Mouse (Mus musculus): Measurements from ENCODE around the gene Fev. TPM values are rescaled to one million over a fixed set of nuclear protein-coding genes. Genes with fewer than 3 reads are reported as not detected.
A peak's percentile ranks its signal among the peaks of the same experiment; 100 is the strongest.

Fev gene
- polyA plus RNA-seq, 1 experiment from 2014 or later: 0.22 TPM

- Histone ChIP-seq H3K9ac (ENCODE audit: low read length) (no peak overlapping the region), H3K27me3 (ENCODE audit: control insufficient read depth, insufficient read depth, low read length) (peaks cover 20% of the 10 kb centered on the region), H3K9me3 (ENCODE audit: control insufficient read depth, low read length) (no peaks in the 10 kb centered on the region), H3K36me3 (ENCODE audit: control insufficient read depth, insufficient read depth, low read length) (no peaks in the 10 kb centered on the region), H3K4me1 (replicated peaks; ENCODE audit: control insufficient read depth, insufficient read depth) (0 out of 2 replicates have a peak, but pooled peaks cover 2% of the 10 kb centered on the region), H3K4me2 (replicated peaks; ENCODE audit: low read depth) (no peak overlapping the region), H3K4me3 (ENCODE audit: low read depth, low read length) (no peak overlapping the region), H3K27ac (replicated peaks) (no peak overlapping the region)
- TF ChIP-seq CTCF (IDR thresholded peaks at IDR 0.05; ENCODE audit: low read depth): no peak
- no peak for TF ChIP-seq EP300 (optimal IDR thresholded peaks at IDR 0.05)
- no peak for ATAC-seq (ENCODE audit: low FRiP score, low TSS enrichment)
- 40% methylated on average over 6 of the region's 6 CpGs for WGBS
- DNase-seq (ENCODE audit: low spot score): no peak
Observed at GRCm38 (mm10) chr1:74859223-74859984, 25.8 kb downstream of the Fev start.

- H3K9me3 ChIP-seq (ENCODE audit: control insufficient read depth, low read length): no peaks in the 10 kb centered on the region
- H3K4me3 ChIP-seq (ENCODE audit: low read depth, low read length): peak overlapping the region; percentile 19; the same call in 1 of the 2 replicates
- DNase-seq (ENCODE audit: low spot score) (no peak), ATAC-seq (ENCODE audit: low FRiP score, low TSS enrichment) (no peak)
- no peaks in the 10 kb centered on the region for H3K36me3 ChIP-seq (ENCODE audit: control insufficient read depth, insufficient read depth, low read length)
- peaks cover 22% of the 10 kb centered on the region for H3K27me3 ChIP-seq (ENCODE audit: control insufficient read depth, insufficient read depth, low read length)
- 0 out of 2 replicates have a peak, but pooled peaks cover 2% of the 10 kb centered on the region for H3K4me1 ChIP-seq (replicated peaks; ENCODE audit: control insufficient read depth, insufficient read depth)
- peak overlapping the region; percentile 40 for H3K4me2 ChIP-seq (replicated peaks; ENCODE audit: low read depth)
- H3K27ac ChIP-seq (replicated peaks): no peak overlapping the region
- no peak overlapping the region for H3K9ac ChIP-seq (ENCODE audit: low read length)
- 8% methylated on average over 16 of the region's 16 CpGs for WGBS
- TF ChIP-seq CTCF (IDR thresholded peaks at IDR 0.05; ENCODE audit: low read depth) (no peak), EP300 (optimal IDR thresholded peaks at IDR 0.05) (no peak)
Observed at GRCm38 (mm10) chr1:74858805-74859204, 26.4 kb downstream of the Fev start.

- TF ChIP-seq EP300 (optimal IDR thresholded peaks at IDR 0.05) (no peak), CTCF (IDR thresholded peaks at IDR 0.05; ENCODE audit: low read depth) (no peak)
- H3K4me3 ChIP-seq (ENCODE audit: low read depth, low read length): peak overlapping the region; percentile 19; the same call in 1 of the 2 replicates
- DNase-seq (ENCODE audit: low spot score) (peak; percentile 62), ATAC-seq (ENCODE audit: low FRiP score, low TSS enrichment) (peak; percentile 41; the same call in 1 of the 2 replicates)
- peaks cover 22% of the 10 kb centered on the region for H3K27me3 ChIP-seq (ENCODE audit: control insufficient read depth, insufficient read depth, low read length)
- no peaks in the 10 kb centered on the region for H3K9me3 ChIP-seq (ENCODE audit: control insufficient read depth, low read length)
- 0 out of 2 replicates have a peak, but pooled peaks cover 2% of the 10 kb centered on the region for H3K4me1 ChIP-seq (replicated peaks; ENCODE audit: control insufficient read depth, insufficient read depth)
- under 1% methylated on average over 29 of the region's 29 CpGs for WGBS
- no peak overlapping the region for H3K27ac ChIP-seq (replicated peaks)
- no peak overlapping the region; the same call in 1 of the 2 replicates for H3K9ac ChIP-seq (ENCODE audit: low read length)
- H3K4me2 ChIP-seq (replicated peaks; ENCODE audit: low read depth): peak overlapping the region; percentile 40
- no peaks in the 10 kb centered on the region for H3K36me3 ChIP-seq (ENCODE audit: control insufficient read depth, insufficient read depth, low read length)
Observed at GRCm38 (mm10) chr1:74858171-74858719, 27.0 kb downstream of the Fev start.

- H3K9ac ChIP-seq (ENCODE audit: low read length): no peak overlapping the region
- no peaks in the 10 kb centered on the region for H3K9me3 ChIP-seq (ENCODE audit: control insufficient read depth, low read length)
- H3K27ac ChIP-seq (replicated peaks): no peak overlapping the region
- peak overlapping the region; percentile 40 for H3K4me2 ChIP-seq (replicated peaks; ENCODE audit: low read depth)
- 0 out of 2 replicates have a peak, but pooled peaks cover 2% of the 10 kb centered on the region for H3K4me1 ChIP-seq (replicated peaks; ENCODE audit: control insufficient read depth, insufficient read depth)
- H3K4me3 ChIP-seq (ENCODE audit: low read depth, low read length): peak overlapping the region; percentile 19; the same call in 1 of the 2 replicates
- H3K36me3 ChIP-seq (ENCODE audit: control insufficient read depth, insufficient read depth, low read length): no peaks in the 10 kb centered on the region
- no peak for DNase-seq (ENCODE audit: low spot score)
- peaks cover 22% of the 10 kb centered on the region for H3K27me3 ChIP-seq (ENCODE audit: control insufficient read depth, insufficient read depth, low read length)
- TF ChIP-seq EP300 (optimal IDR thresholded peaks at IDR 0.05): no peak
- no peak for TF ChIP-seq CTCF (IDR thresholded peaks at IDR 0.05; ENCODE audit: low read depth)
- no peak for ATAC-seq (ENCODE audit: low FRiP score, low TSS enrichment)
- 13% methylated on average over 4 of the region's 4 CpGs for whole genome bisulfite sequencing
Observed at GRCm38 (mm10) chr1:74857677-74858076, 27.5 kb downstream of the Fev start.

GRCm38 (mm10) chr1:74857201-74857600 lies 28.0 kb downstream of the Fev start:
- H3K27me3 ChIP-seq (ENCODE audit: control insufficient read depth, insufficient read depth, low read length): peaks cover 22% of the 10 kb centered on the region
- ATAC-seq (ENCODE audit: low FRiP score, low TSS enrichment) (no peak), DNase-seq (ENCODE audit: low spot score) (no peak)
- H3K4me3 ChIP-seq (ENCODE audit: low read depth, low read length): no peak overlapping the region
- H3K36me3 ChIP-seq (ENCODE audit: control insufficient read depth, insufficient read depth, low read length): no peaks in the 10 kb centered on the region
- no peak overlapping the region for H3K27ac ChIP-seq (replicated peaks)
- 5% methylated on average over 20 of the region's 20 CpGs for WGBS
- no peak overlapping the region for H3K9ac ChIP-seq (ENCODE audit: low read length)
- TF ChIP-seq CTCF (IDR thresholded peaks at IDR 0.05; ENCODE audit: low read depth): no peak
- TF ChIP-seq EP300 (optimal IDR thresholded peaks at IDR 0.05): no peak
- H3K4me2 ChIP-seq (replicated peaks; ENCODE audit: low read depth): no peak overlapping the region
- H3K9me3 ChIP-seq (ENCODE audit: control insufficient read depth, low read length): no peaks in the 10 kb centered on the region
- H3K4me1 ChIP-seq (replicated peaks; ENCODE audit: control insufficient read depth, insufficient read depth): 0 out of 2 replicates have a peak, but pooled peaks cover 2% of the 10 kb centered on the region

- Histone ChIP-seq H3K27ac (replicated peaks) (no peak overlapping the region), H3K4me2 (replicated peaks; ENCODE audit: low read depth) (no peak overlapping the region), H3K9me3 (ENCODE audit: control insufficient read depth, low read length) (no peaks in the 10 kb centered on the region), H3K4me3 (ENCODE audit: low read depth, low read length) (no peak overlapping the region), H3K36me3 (ENCODE audit: control insufficient read depth, insufficient read depth, low read length) (no peaks in the 10 kb centered on the region), H3K9ac (ENCODE audit: low read length) (no peak overlapping the region), H3K27me3 (ENCODE audit: control insufficient read depth, insufficient read depth, low read length) (peaks cover 22% of the 10 kb centered on the region), H3K4me1 (replicated peaks; ENCODE audit: control insufficient read depth, insufficient read depth) (0 out of 2 replicates have a peak, but pooled peaks cover 2% of the 10 kb centered on the region)
- no peak for TF ChIP-seq EP300 (optimal IDR thresholded peaks at IDR 0.05)
- no peak for TF ChIP-seq CTCF (IDR thresholded peaks at IDR 0.05; ENCODE audit: low read depth)
- DNase-seq (ENCODE audit: low spot score) (no peak), ATAC-seq (ENCODE audit: low FRiP score, low TSS enrichment) (no peak)
- WGBS: 3% methylated on average over 7 of the region's 7 CpGs
Observed at GRCm38 (mm10) chr1:74856791-74857190, 28.4 kb downstream of the Fev start.
